Mouse (Mus musculus) olfactory bulb, adult 2 months (tissue): ENCODE measurements around the gene Mgrn1. TPM values are rescaled to one million over a fixed set of nuclear protein-coding genes. Genes with fewer than 3 reads are reported as not detected.

ENCODE experiments used
- H3K27ac ChIP-seq: fragments of 200-500 bp; 2 replicates; pipeline ENCODE4 v1.5.1; 2012; ENCODE audit warnings: low read depth, low read length; ENCODE audit not compliant: insufficient read depth
- H3K4me1 ChIP-seq: fragments of 200-500 bp; 2 replicates; pipeline ENCODE4 v1.6.1; 2012; ENCODE audit warnings: low read length; ENCODE audit not compliant: control insufficient read depth, insufficient read depth
- H3K4me3 ChIP-seq: fragments of 200-500 bp; 2 replicates; pipeline ENCODE4 v1.5.1; 2012; ENCODE audit warnings: mild to moderate bottlenecking, low read depth, low read length, moderate library complexity; ENCODE audit not compliant: insufficient read depth
- CTCF ChIP-seq: fragments of 200-500 bp; IDR thresholded peaks from 2 replicates; pipeline ENCODE4 v1.5.1; 2012; ENCODE audit warnings: low read depth, mild to moderate bottlenecking, low read length, moderate library complexity; ENCODE audit not compliant: insufficient read depth
- POLR2A ChIP-seq: fragments of 200-500 bp; IDR thresholded peaks from 2 replicates; pipeline ENCODE4 v1.6.1; 2012; ENCODE audit warnings: mild to moderate bottlenecking, low read depth, low read length, moderate library complexity; ENCODE audit not compliant: insufficient read depth
- WGBS: fragments of 180-500 bp; shearing (Covaris S2); methylation state at CpG from one replicate; pipeline ENCODE4 v1.1.7; 2018; 5-methylcytosine and 5-hydroxymethylcytosine counted together
- polyA plus RNA-seq: library from polyadenylated mRNA; stranded (reverse); fragments of >200 nt; gene quantifications from 2 replicates; pipeline ENCODE4 v1.2.4, GENCODE M21; 2012; ENCODE audit warnings: low replicate concordance; ENCODE audit not compliant: missing spikeins, insufficient read depth, insufficient read length

Gene Mgrn1
- polyA plus RNA-seq, 1 experiment = not detected

GRCm38 (mm10) chr16:4963797-4964709 lies 78.0 kb downstream of the Mgrn1 start, which contains the start of gene Anks3:
TSS of gene Anks3 (minus strand) at chr16:4964205.
- Histone ChIP-seq H3K27ac (peak within 1 kb of the TSS; percentile 74), H3K4me3 (peak within 1 kb of the TSS; percentile 87), H3K4me1 (peaks cover 10% of the 10 kb centered on the region)
- TF ChIP-seq CTCF (no peak), POLR2A (peak; percentile 47)
- WGBS = under 1% methylated on average over 76 of the region's 76 CpGs

DNA sequence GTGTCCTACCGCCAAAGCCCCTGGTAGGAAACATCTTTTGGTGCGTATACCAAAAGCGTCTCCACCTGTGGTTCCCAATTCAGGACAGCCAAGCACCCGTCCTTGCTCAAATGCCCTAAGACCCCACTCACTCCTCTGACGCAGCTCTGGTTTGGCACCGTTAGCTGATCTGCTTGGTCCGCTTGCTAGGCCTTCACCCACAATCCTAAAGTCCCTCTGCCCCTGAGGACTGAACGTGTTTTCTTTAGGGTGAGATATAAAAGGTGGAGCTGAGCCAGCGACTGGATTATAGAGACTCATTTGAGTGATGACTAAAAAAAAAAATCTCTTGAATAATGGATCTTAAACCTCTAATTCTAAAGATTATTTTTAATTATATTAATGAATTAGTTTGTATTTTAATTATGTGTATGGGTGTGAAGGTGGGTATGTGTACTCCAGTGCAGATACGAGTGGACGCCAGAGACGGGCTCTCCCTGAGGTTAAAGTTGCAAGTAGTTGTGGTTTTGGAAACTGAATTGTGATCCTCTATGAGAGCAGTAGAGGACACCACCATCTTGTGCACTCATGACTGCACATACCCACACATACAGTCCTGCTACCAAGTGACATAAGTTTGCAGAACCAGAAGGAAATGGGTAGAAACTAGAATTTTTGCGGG lies 78.8 kb downstream of the Mgrn1 start:
- TF ChIP-seq POLR2A (no peak), CTCF (no peak)
- Histone ChIP-seq H3K4me3 (peak overlapping the region; percentile 87), H3K27ac (peak overlapping the region; percentile 74), H3K4me1 (peaks cover 10% of the 10 kb centered on the region)
- WGBS = 16% methylated on average over 13 of the region's 13 CpGs

DNA sequence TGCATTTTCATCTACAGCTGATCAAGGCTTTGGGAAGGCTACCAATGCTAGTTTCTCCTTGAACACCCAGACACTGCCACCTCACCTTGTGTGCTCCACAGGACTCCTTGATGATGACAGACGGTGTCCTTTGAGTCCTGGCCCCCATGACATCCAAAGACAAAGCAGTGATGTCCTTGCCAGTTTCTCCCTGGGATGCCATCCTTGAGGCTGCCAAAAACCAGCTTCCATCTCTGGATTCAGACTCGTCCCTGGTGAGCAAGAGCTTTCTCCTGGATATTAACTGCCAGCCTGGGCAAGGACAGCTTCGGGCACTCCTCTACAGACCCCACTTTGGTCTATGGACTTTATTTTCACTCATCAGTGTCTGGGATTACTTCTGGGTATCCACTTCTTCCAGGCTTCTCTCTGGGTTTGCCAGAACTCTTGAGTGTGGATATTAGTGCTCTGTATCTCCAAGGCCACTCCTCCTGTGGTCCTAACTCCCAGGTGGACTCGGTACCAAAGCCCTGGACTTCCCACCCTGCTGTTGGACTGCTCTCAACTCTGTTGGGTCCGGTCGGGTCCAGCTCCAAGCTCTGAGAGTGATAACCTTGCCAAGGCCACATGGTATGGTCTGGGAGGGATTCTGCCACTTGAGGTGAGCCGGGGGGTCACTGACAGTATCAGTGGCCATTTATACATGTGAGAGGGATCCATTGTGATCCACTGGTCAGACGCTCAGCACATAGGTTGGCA lies 79.5 kb downstream of the Mgrn1 start:
- WGBS = 92% methylated on average over 8 of the region's 8 CpGs
- no peak for TF ChIP-seq POLR2A
- no peak for TF ChIP-seq CTCF
- no peak overlapping the region for H3K27ac ChIP-seq
- H3K4me3 ChIP-seq = no peak overlapping the region
- H3K4me1 ChIP-seq = peaks cover 10% of the 10 kb centered on the region

- Histone ChIP-seq H3K27ac (no peak overlapping the region), H3K4me1 (peaks cover 6% of the 10 kb centered on the region), H3K4me3 (no peak overlapping the region)
- 74% methylated on average over 3 of the region's 3 CpGs for WGBS
- TF ChIP-seq POLR2A (no peak), CTCF (no peak)
These were observed 82.4 kb downstream of the Mgrn1 start for GRCm38 (mm10) chr16:4968426-4968825.

DNA sequence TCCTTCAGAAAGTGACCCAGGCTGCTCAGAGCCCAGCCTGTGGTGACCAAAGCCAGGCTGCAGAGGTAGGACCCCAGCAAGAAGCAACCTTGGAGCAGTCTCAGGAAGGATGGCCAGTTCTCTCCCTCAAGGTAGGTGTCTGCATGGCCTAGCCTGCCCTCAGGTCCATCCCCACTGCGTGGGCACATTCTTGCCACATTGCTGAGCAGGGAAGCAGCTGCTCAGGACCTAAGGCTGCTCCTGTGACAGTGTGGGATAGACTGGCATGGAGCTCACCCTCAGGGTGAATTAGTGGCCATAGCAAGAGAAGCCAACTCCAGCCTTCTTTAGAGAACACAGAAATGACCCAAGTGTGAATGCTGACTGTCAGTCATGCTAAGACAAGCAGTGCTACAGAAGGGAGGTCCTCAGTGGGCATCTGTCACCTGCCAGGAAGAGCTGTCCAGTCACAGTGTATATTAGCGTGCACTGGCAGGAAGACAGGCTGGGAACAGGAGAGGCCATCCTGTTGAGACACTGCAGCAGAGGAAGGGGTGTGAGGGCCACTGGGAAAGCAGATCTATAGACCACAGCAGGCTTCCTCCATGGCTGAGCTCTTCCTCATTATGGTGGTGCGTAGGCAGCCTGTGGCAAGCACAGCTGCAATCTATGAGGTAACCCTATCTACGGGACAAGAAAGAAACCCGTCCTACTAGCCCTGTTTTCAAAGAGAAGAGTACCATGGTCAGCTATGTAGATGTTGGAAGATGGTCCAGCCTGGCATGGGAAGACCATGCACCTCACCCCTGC lies 83.2 kb downstream of the Mgrn1 start:
- 87% methylated on average over 5 of the region's 5 CpGs for WGBS
- TF ChIP-seq POLR2A (no peak), CTCF (no peak)
- Histone ChIP-seq H3K4me3 (no peak overlapping the region), H3K4me1 (peaks cover 6% of the 10 kb centered on the region), H3K27ac (no peak overlapping the region)

- H3K27ac ChIP-seq = no peak overlapping the region
- peaks cover 3% of the 10 kb centered on the region; the same call in 1 of the 2 replicates for H3K4me1 ChIP-seq
- no peak for TF ChIP-seq CTCF
- no peak for TF ChIP-seq POLR2A
- no peak overlapping the region for H3K4me3 ChIP-seq
- WGBS = 79% methylated on average over 4 of the region's 4 CpGs
These were observed 85.6 kb downstream of the Mgrn1 start for GRCm38 (mm10) chr16:4971626-4972025.

GRCm38 (mm10) chr16:4974521-4974920 lies 88.5 kb downstream of the Mgrn1 start:
- Histone ChIP-seq H3K4me1 (peaks cover 16% of the 10 kb centered on the region), H3K4me3 (no peak overlapping the region), H3K27ac (no peak overlapping the region)
- TF ChIP-seq CTCF (no peak), POLR2A (no peak)
- WGBS = 77% methylated on average over 5 of the region's 5 CpGs

- 65% methylated on average over 2 of the region's 2 CpGs for WGBS
- Histone ChIP-seq H3K27ac (no peak overlapping the region), H3K4me3 (no peak overlapping the region), H3K4me1 (peaks cover 20% of the 10 kb centered on the region)
- TF ChIP-seq POLR2A = no peak
- no peak for TF ChIP-seq CTCF
These were observed 90.1 kb downstream of the Mgrn1 start for GRCm38 (mm10) chr16:4976180-4976579.
